Mouse (Mus musculus) E14TG2a.4 (cell line): ENCODE measurements at regions not wholly inside any gene's neighbourhood (a gene's known extent, or its start where the extent isn't known, plus 50 kb on each side); places are given as distances from the start of the nearest gene placed in this dataset.

Experiments
- H3K27me3 ChIP-seq: 2 replicates; pipeline ENCODE4 v1.6.1; 2014; ENCODE audit warnings: low read length, control low read depth; ENCODE audit not compliant: insufficient read depth
- H3K36me3 ChIP-seq: 2 replicates; pipeline ENCODE4 v1.6.1; 2014; ENCODE audit warnings: low read length, control low read depth; ENCODE audit not compliant: insufficient read depth
- H3K4me1 ChIP-seq: replicated peaks from 2 replicates; pipeline ENCODE4 v1.6.1; 2014; ENCODE audit warnings: low read depth, low read length, control low read depth
- H3K4me3 ChIP-seq: replicated peaks from 2 replicates; pipeline ENCODE4 v1.5.1; 2014; ENCODE audit warnings: mild to moderate bottlenecking, low read length
- H3K9me3 ChIP-seq: 2 replicates; pipeline ENCODE4 v1.6.1; 2014; ENCODE audit warnings: low read length, control low read depth
- CTCF ChIP-seq: conservative IDR thresholded peaks from 2 replicates; pipeline ENCODE4 v1.5.1; 2014; ENCODE audit warnings: low read length
- NANOG ChIP-seq: IDR thresholded peaks from 2 replicates; pipeline ENCODE4 v1.6.1; 2014; ENCODE audit warnings: borderline replicate concordance, low read length, mixed read lengths
- POU5F1 ChIP-seq: IDR thresholded peaks from 2 replicates; pipeline ENCODE4 v1.6.1; 2014; ENCODE audit warnings: low read length, borderline replicate concordance

GRCm38 (mm10) chr2:173930606-173931177 lies 145.4 kb upstream of the Stx16 start:
- Histone ChIP-seq H3K9me3 (peaks cover 22% of the 10 kb centered on the region), H3K27me3 (no peaks in the 10 kb centered on the region), H3K4me1 (no peaks in the 10 kb centered on the region), H3K4me3 (no peak overlapping the region), H3K36me3 (no peaks in the 10 kb centered on the region)
- TF ChIP-seq NANOG, result no peak
- TF ChIP-seq CTCF, result no peak
- TF ChIP-seq POU5F1, result no peak

DNA sequence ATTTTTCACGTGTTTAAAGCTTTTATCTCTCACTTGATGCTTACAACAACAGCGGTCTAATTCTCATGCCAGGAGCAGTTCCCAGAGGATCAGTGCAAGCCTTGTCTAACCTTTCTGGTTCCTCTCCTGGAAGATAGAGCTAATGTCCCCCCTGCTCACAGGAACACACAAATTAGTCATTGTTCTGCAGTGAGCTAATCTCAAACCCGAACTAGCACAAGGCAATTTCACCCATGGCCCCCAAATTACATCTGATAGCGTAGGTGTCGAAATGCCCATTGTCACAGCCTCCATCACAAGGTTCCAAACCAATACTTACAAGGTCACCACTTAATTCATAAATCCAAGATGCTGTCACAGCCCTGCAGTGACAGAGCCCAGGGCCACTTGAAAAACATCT lies 140.4 kb upstream of the Stx16 start:
- Histone ChIP-seq H3K9me3 (peaks cover 20% of the 10 kb centered on the region), H3K4me1 (0 out of 2 replicates have a peak, but pooled peaks cover 2% of the 10 kb centered on the region), H3K27me3 (no peaks in the 10 kb centered on the region), H3K4me3 (no peak overlapping the region), H3K36me3 (no peaks in the 10 kb centered on the region)
- no peak for TF ChIP-seq NANOG
- TF ChIP-seq CTCF, result no peak
- no peak for TF ChIP-seq POU5F1

- TF ChIP-seq CTCF, result no peak
- no peak for TF ChIP-seq POU5F1
- TF ChIP-seq NANOG, result no peak
Observed at GRCm38 (mm10) chr2:173937531-173938439, 138.3 kb upstream of the Stx16 start.

GRCm38 (mm10) chr2:173938440-173938787 lies 137.7 kb upstream of the Stx16 start:
- TF ChIP-seq POU5F1, result no peak
- TF ChIP-seq CTCF, result no peak
- TF ChIP-seq NANOG, result no peak
- Histone ChIP-seq H3K4me3 (no peak overlapping the region), H3K36me3 (no peaks in the 10 kb centered on the region), H3K27me3 (no peaks in the 10 kb centered on the region), H3K4me1 (0 out of 2 replicates have a peak, but pooled peaks cover 2% of the 10 kb centered on the region), H3K9me3 (peaks cover 4% of the 10 kb centered on the region; the same call in 1 of the 2 replicates)

More at GRCm38 (mm10) chr2:173937531-173938439, 138.3 kb upstream of the Stx16 start:
- Histone ChIP-seq H3K9me3 (peaks cover 10% of the 10 kb centered on the region), H3K4me1 (0 out of 2 replicates have a peak, but pooled peaks cover 2% of the 10 kb centered on the region), H3K4me3 (no peak overlapping the region), H3K27me3 (no peaks in the 10 kb centered on the region), H3K36me3 (no peaks in the 10 kb centered on the region)

DNA sequence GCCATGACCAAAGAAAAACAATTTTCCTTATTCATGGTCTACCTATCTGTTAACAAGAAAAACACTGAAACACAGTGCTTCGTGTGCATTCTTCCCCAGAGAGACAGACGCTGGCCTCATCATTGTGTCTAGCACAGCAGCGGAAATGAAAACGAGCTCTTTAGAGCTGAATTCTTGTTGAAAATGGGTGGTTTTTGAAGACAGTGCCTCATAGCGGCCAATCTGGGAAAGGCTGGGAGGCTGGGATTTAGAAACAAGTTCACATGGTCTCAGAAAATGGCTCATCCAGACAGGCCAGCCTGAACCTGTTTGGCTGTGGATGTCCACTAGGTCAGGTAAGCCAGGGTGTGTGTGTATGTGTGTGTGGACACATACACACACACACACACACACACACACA lies 130.7 kb upstream of the Stx16 start:
- H3K9me3 ChIP-seq, result peaks cover 8% of the 10 kb centered on the region; the same call in 1 of the 2 replicates
- H3K4me3 ChIP-seq, result no peak overlapping the region
- H3K27me3 ChIP-seq, result no peaks in the 10 kb centered on the region
- no peaks in the 10 kb centered on the region for H3K36me3 ChIP-seq
- peaks cover 7% of the 10 kb centered on the region; the same call in 1 of the 2 replicates for H3K4me1 ChIP-seq
- no peak for TF ChIP-seq NANOG
- TF ChIP-seq CTCF, result peak; percentile 25; the same call in 1 of the 2 replicates

GRCm38 (mm10) chr2:173948586-173948985 lies 127.5 kb upstream of the Stx16 start:
- Histone ChIP-seq H3K4me1 (peaks cover 8% of the 10 kb centered on the region; the same call in 1 of the 2 replicates), H3K9me3 (peaks cover 6% of the 10 kb centered on the region; the same call in 1 of the 2 replicates), H3K36me3 (no peaks in the 10 kb centered on the region), H3K27me3 (no peaks in the 10 kb centered on the region), H3K4me3 (no peak overlapping the region)
- TF ChIP-seq POU5F1, result no peak
- TF ChIP-seq NANOG, result no peak
- no peak for TF ChIP-seq CTCF

DNA sequence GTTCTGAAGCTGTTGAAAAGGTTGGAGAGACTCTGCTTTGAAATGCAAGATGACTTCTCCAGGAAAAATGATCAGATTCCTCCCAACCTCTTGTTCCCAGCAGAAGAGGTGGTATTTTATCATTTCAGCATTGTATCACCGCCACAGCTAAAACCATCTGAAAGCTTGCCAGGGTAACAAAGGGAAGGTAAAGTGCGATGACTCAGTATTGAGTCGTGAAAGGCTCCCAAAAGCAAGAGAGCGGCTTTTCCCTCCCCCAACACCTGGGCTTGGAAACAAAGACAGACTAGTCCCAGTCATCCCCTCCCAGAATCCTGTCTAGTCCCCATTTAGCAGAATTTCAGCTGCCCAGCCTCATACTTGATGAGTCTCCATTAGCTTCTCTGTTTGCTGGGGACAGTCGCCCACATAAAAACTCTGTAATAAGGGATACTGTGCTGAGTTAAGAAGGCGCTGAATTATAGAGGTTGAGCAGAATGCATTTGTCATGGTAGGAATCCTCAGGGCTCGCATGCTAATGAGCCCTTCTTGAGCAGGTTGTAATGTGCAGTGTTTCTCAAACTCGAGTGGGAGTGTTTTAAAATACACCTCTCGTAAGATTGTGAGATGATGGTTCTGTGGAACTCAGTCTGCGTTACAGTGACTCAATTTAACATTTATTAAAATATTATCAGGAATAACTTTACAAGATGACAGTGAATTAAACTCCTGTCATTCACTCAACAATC lies 125.8 kb upstream of the Stx16 start:
- Histone ChIP-seq H3K4me3 (no peak overlapping the region), H3K27me3 (no peaks in the 10 kb centered on the region), H3K4me1 (peaks cover 8% of the 10 kb centered on the region; the same call in 1 of the 2 replicates), H3K36me3 (no peaks in the 10 kb centered on the region), H3K9me3 (no peaks in the 10 kb centered on the region)
- TF ChIP-seq CTCF, result no peak
- peak; percentile 8; the same call in 1 of the 2 replicates for TF ChIP-seq NANOG
- TF ChIP-seq POU5F1, result no peak

- H3K27me3 ChIP-seq, result peaks cover 9% of the 10 kb centered on the region; the same call in 1 of the 2 replicates
- TF ChIP-seq CTCF (no peak), NANOG (no peak), POU5F1 (no peak)
- no peak overlapping the region for H3K4me3 ChIP-seq
- peaks cover 5% of the 10 kb centered on the region; the same call in 1 of the 2 replicates for H3K9me3 ChIP-seq
- H3K4me1 ChIP-seq, result no peaks in the 10 kb centered on the region
- H3K36me3 ChIP-seq, result no peaks in the 10 kb centered on the region
Observed at GRCm38 (mm10) chr2:173966111-173966510, 110.0 kb upstream of the Stx16 start.
